Mouse (Mus musculus) heart, postnatal 0 days (tissue): ENCODE measurements at regions not wholly inside any gene's neighbourhood (a gene's known extent, or its start where the extent isn't known, plus 50 kb on each side); places are given as distances from the start of the nearest gene placed in this dataset.

ENCODE experiments used
- CTCF ChIP-seq: IDR thresholded peaks from 2 replicates; pipeline ENCODE4 v1.5.1; 2016; ENCODE audit warnings: antibody characterized with exemption, control low read depth, low read depth
- EP300 ChIP-seq: IDR thresholded peaks from 2 replicates; pipeline ENCODE4 v1.6.1; 2016; ENCODE audit warnings: antibody characterized with exemption, low read depth

DNA sequence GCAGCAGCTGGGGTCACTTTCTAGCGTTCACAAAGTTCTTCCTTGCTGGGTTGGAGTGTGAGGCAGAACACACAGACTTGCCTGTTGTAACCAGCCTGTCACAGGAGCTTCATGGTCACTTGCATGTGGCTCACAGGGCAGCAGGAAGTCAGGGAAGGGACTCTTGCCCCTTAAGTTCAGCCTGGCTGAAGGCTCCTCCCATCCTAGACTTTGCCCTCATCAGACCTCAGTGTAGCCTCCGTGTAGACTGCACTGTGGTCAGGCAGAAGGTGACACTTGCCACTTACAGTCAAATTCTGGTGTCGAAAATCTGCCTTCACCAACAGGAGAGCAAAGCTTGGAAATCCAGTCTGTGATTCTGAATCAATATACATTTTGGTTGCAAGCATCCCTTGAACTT is 115.4 kb downstream of the Irx5 start:
- TF ChIP-seq EP300 (no peak), CTCF (no peak)
